Mouse (Mus musculus) megakaryocyte, embryonic 14.5 days (primary cell): ENCODE results near the gene Id2. TPM values are rescaled to one million over a fixed set of nuclear protein-coding genes. Genes with fewer than 3 reads are reported as not detected.

Experiments
- H3K27me3 ChIP-seq: replicated peaks from 2 replicates; pipeline ENCODE3; 2012; ENCODE audit warnings: inconsistent platforms
- H3K36me3 ChIP-seq: replicated peaks from 2 replicates; pipeline ENCODE3; 2012; ENCODE audit warnings: low read length, inconsistent platforms, mixed read lengths
- H3K4me1 ChIP-seq: 2 replicates; pipeline ENCODE4 v1.6.1; 2012; ENCODE audit warnings: inconsistent platforms
- H3K4me3 ChIP-seq: replicated peaks from 2 replicates; pipeline ENCODE3; 2012; ENCODE audit warnings: moderate library complexity, mild to moderate bottlenecking, inconsistent platforms
- H3K9me3 ChIP-seq: 2 replicates; pipeline ENCODE4 v1.6.1; 2012; ENCODE audit warnings: inconsistent platforms
- FLI1 ChIP-seq: IDR thresholded peaks from 2 replicates; pipeline ENCODE4 v1.6.1; 2012; ENCODE audit warnings: low read length, inconsistent platforms, mixed read lengths
- GATA1 ChIP-seq: IDR thresholded peaks from 3 replicates; pipeline ENCODE4 v1.6.1; 2012; ENCODE audit warnings: mixed read lengths, low read length, inconsistent platforms, borderline replicate concordance
- polyA plus RNA-seq: library from polyadenylated mRNA; stranded (reverse); fragments of >175 nt; gene quantifications from 2 replicates; pipeline ENCODE4 v1.2.3, GENCODE M21; 2012; ENCODE audit warnings: low replicate concordance; ENCODE audit not compliant: insufficient read depth

The Id2 gene
- polyA plus RNA-seq, 1 experiment: 8.1 TPM

GRCm38 (mm10) chr12:25098161-25098550, 1.2 kb upstream of the Id2 start:
- H3K36me3 ChIP-seq: peaks cover 5% of the 10 kb centered on the region
- H3K27me3 ChIP-seq: peaks cover 65% of the 10 kb centered on the region
- H3K4me3 ChIP-seq: peak overlapping the region; percentile 91
- H3K9me3 ChIP-seq: peaks cover 8% of the 10 kb centered on the region; the same call in 1 of the 2 replicates
- peaks cover 74% of the 10 kb centered on the region for H3K4me1 ChIP-seq
- TF ChIP-seq FLI1 (no peak), GATA1 (no peak)

GRCm38 (mm10) chr12:25097210-25098160, 545 bp upstream of the Id2 start:
- Histone ChIP-seq H3K27me3 (peaks cover 64% of the 10 kb centered on the region), H3K4me3 (peak overlapping the region; percentile 91)

GRCm38 (mm10) chr12:25096640-25097051, 294 bp downstream of the Id2 start:
- H3K27me3 ChIP-seq: peaks cover 58% of the 10 kb centered on the region
- TF ChIP-seq GATA1 (no peak), FLI1 (no peak)
- H3K36me3 ChIP-seq: peaks cover 8% of the 10 kb centered on the region
- peak overlapping the region; percentile 95 for H3K4me3 ChIP-seq
- peaks cover 85% of the 10 kb centered on the region for H3K4me1 ChIP-seq
- no peaks in the 10 kb centered on the region for H3K9me3 ChIP-seq

More at GRCm38 (mm10) chr12:25097210-25098160, 545 bp upstream of the Id2 start:
- H3K36me3 ChIP-seq: peaks cover 8% of the 10 kb centered on the region
- TF ChIP-seq GATA1: no peak
- TF ChIP-seq FLI1: no peak
- peaks cover 80% of the 10 kb centered on the region for H3K4me1 ChIP-seq
- peaks cover 3% of the 10 kb centered on the region; the same call in 1 of the 2 replicates for H3K9me3 ChIP-seq

GRCm38 (mm10) chr12:25095974-25096639, 833 bp downstream of the Id2 start:
- H3K27me3 ChIP-seq: peaks cover 53% of the 10 kb centered on the region
- H3K4me3 ChIP-seq: peak overlapping the region; percentile 95
- TF ChIP-seq GATA1 (no peak), FLI1 (no peak)
- H3K4me1 ChIP-seq: peaks cover 82% of the 10 kb centered on the region
- H3K36me3 ChIP-seq: peaks cover 8% of the 10 kb centered on the region
- no peaks in the 10 kb centered on the region for H3K9me3 ChIP-seq

- peak overlapping the region; percentile 95 for H3K4me3 ChIP-seq
These were observed 1.4 kb downstream of the Id2 start for GRCm38 (mm10) chr12:25095538-25095937.

GRCm38 (mm10) chr12:25094621-25095521, 2.1 kb downstream of the Id2 start:
- Histone ChIP-seq H3K4me3 (peak overlapping the region; percentile 95), H3K9me3 (no peaks in the 10 kb centered on the region), H3K4me1 (peaks cover 75% of the 10 kb centered on the region), H3K27me3 (peaks cover 40% of the 10 kb centered on the region), H3K36me3 (peaks cover 8% of the 10 kb centered on the region)
- no peak for TF ChIP-seq GATA1
- no peak for TF ChIP-seq FLI1

More at GRCm38 (mm10) chr12:25095538-25095937, 1.4 kb downstream of the Id2 start:
- Histone ChIP-seq H3K4me1 (peaks cover 76% of the 10 kb centered on the region), H3K36me3 (peaks cover 8% of the 10 kb centered on the region), H3K27me3 (peaks cover 47% of the 10 kb centered on the region), H3K9me3 (no peaks in the 10 kb centered on the region)
- no peak for TF ChIP-seq GATA1
- no peak for TF ChIP-seq FLI1

- Histone ChIP-seq H3K9me3 (no peaks in the 10 kb centered on the region), H3K36me3 (peaks cover 8% of the 10 kb centered on the region), H3K4me3 (peak overlapping the region; percentile 86), H3K27me3 (peaks cover 26% of the 10 kb centered on the region), H3K4me1 (peaks cover 70% of the 10 kb centered on the region)
- no peak for TF ChIP-seq FLI1
- TF ChIP-seq GATA1: no peak
These were observed 3.6 kb downstream of the Id2 start for GRCm38 (mm10) chr12:25093241-25093774.

GRCm38 (mm10) chr12:25092751-25093211, 4.2 kb downstream of the Id2 start:
- TF ChIP-seq GATA1 (no peak), FLI1 (no peak)
- Histone ChIP-seq H3K4me3 (peak overlapping the region; percentile 86), H3K9me3 (no peaks in the 10 kb centered on the region), H3K4me1 (peaks cover 65% of the 10 kb centered on the region), H3K36me3 (peaks cover 8% of the 10 kb centered on the region), H3K27me3 (peaks cover 21% of the 10 kb centered on the region)
